Mouse (Mus musculus) heart, adult 2 months (tissue): Measurements from ENCODE around the gene Zfp365. TPM values are rescaled to one million over a fixed set of nuclear protein-coding genes. Genes with fewer than 3 reads are reported as not detected.
A peak's percentile ranks its signal among the peaks of the same experiment; 100 is the strongest.

Source experiments
- DNase-seq, 2 experiments: peaks; one replicate each; pipeline ENCODE4 v3.0.0; 2021
- H3K27ac ChIP-seq: fragments of 200-600 bp; 2 replicates; pipeline ENCODE4 v1.8.1; 2022
- H3K27me3 ChIP-seq: fragments of 200-500 bp; 2 replicates; pipeline ENCODE4 v1.6.1; 2012; ENCODE audit warnings: mild to moderate bottlenecking, low read length, inconsistent platforms, mixed read lengths; ENCODE audit not compliant: control insufficient read depth, insufficient read depth
- H3K36me3 ChIP-seq: fragments of 200-500 bp; 2 replicates; pipeline ENCODE4 v1.6.1; 2012; ENCODE audit warnings: low read length, inconsistent platforms; ENCODE audit not compliant: control insufficient read depth, insufficient read depth
- H3K4me1 ChIP-seq: fragments of 200-500 bp; 2 replicates; pipeline ENCODE4 v1.6.1; 2011; ENCODE audit warnings: low read length; ENCODE audit not compliant: control insufficient read depth, insufficient read depth
- H3K4me3 ChIP-seq: fragments of 200-600 bp; 2 replicates; pipeline ENCODE4 v1.8.1; 2022
- H3K79me2 ChIP-seq: fragments of 200-500 bp; replicated peaks from 2 replicates; pipeline ENCODE4 v1.6.1; 2012; ENCODE audit warnings: mild to moderate bottlenecking, inconsistent platforms, low read length, moderate library complexity, mixed read lengths; ENCODE audit not compliant: control insufficient read depth, insufficient read depth
- H3K9ac ChIP-seq: fragments of 200-500 bp; 2 replicates; pipeline ENCODE4 v1.6.1; 2012; ENCODE audit warnings: low read depth, mild to moderate bottlenecking, control low read depth, inconsistent platforms, low read length, mixed read lengths
- CTCF ChIP-seq: fragments of 200-600 bp; IDR thresholded peaks from 2 replicates; pipeline ENCODE4 v1.8.1; 2022; ENCODE audit warnings: antibody characterized with exemption, mild to moderate bottlenecking, moderate library complexity
- EP300 ChIP-seq: fragments of 200-500 bp; IDR thresholded peaks from 2 replicates; pipeline ENCODE4 v1.6.1; 2011; ENCODE audit warnings: low read depth, low read length, control low read depth; ENCODE audit not compliant: insufficient read depth
- POLR2A ChIP-seq: fragments of 200-500 bp; IDR thresholded peaks from 2 replicates; pipeline ENCODE4 v1.6.1; 2011; ENCODE audit warnings: mild to moderate bottlenecking, low read depth, low read length, control low read depth; ENCODE audit not compliant: insufficient read depth
- WGBS: fragments of 180-500 bp; shearing (Covaris S2); methylation state at CpG from one replicate; pipeline ENCODE4 v1.1.7; 2018; 5-methylcytosine and 5-hydroxymethylcytosine counted together
- intact Hi-C: fragments of 180-260 bp; cut with DNase I; formaldehyde crosslinking; loops from one replicate; pipeline ENCODE4 v1.15.1; 2025
- polyA plus RNA-seq: library from polyadenylated mRNA; depleted of rRNA; stranded (reverse); fragments of >200 nt; gene quantifications from 2 replicates; pipeline ENCODE4 v1.2.3, GENCODE M21; 2012
- total RNA-seq, 2 experiments: library from RNA; stranded (reverse); gene quantifications; 2 replicates each; pipeline ENCODE4 v1.2.3; 2021

Zfp365 gene
- total and polyA plus RNA-seq, 3 experiments = 0.34 to 0.66 (median 0.39) TPM

- Histone ChIP-seq H3K4me1 (no peaks in the 10 kb centered on the region), H3K27me3 (no peaks in the 10 kb centered on the region), H3K79me2 (no peaks in the 10 kb centered on the region), H3K4me3 (no peak overlapping the region), H3K9ac (no peak overlapping the region), H3K27ac (no peak overlapping the region), H3K36me3 (no peaks in the 10 kb centered on the region)
- 66% methylated on average over 12 of the region's 12 CpGs for WGBS
- no peak for DNase-seq
- TF ChIP-seq CTCF = no peak
- TF ChIP-seq POLR2A = no peak
- no peak for TF ChIP-seq EP300
- intact Hi-C loops = no loop called here
Observed at GRCm38 (mm10) chr10:67939546-67939945, 27.1 kb upstream of the Zfp365 start.

DNA sequence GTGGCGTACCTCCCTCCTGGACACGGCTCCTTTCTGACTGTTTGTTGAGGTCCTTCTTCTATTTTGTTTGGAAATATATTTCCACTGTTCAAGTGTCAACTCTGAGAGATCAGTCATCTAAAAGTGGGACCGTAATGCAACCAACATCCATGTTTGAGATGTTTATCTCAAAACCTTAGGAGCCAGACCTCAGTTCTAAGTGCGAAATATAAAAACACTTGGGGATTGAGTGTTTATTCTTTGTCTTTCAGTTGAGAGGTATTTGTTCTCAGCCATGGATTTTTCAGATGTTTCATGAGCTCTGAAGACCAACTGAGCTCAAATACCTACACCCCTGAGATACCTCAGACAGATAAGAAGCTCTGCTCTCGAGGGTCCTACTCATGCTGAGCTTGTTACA is 25.3 kb upstream of the Zfp365 start:
- H3K27me3 ChIP-seq = no peaks in the 10 kb centered on the region
- DNase-seq = no peak
- intact Hi-C loops = no loop called here
- TF ChIP-seq EP300 = no peak
- WGBS = 90% methylated on average over 5 of the region's 5 CpGs
- no peak overlapping the region for H3K4me3 ChIP-seq
- H3K4me1 ChIP-seq = no peaks in the 10 kb centered on the region
- no peak overlapping the region for H3K27ac ChIP-seq
- H3K36me3 ChIP-seq = no peaks in the 10 kb centered on the region
- H3K9ac ChIP-seq = no peak overlapping the region
- H3K79me2 ChIP-seq = no peaks in the 10 kb centered on the region

DNA sequence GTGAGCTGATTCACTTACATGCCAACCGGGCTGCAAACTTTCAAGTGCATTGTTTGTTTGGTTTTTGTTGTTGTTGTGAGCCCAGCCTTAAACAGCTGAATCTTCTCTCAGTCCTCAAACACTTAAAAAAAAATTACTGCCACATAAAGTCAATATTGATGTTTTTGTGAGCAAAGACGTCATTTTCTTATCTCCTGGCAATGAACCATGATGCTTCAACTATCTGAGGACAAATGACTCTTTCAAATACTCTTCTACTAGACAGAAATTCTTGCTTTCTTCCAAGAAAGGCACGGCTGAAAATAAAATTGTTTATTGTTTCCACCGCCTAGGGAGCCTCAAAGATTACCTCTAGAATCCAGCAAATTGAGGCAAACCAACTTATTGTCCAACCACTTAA is 24.5 kb upstream of the Zfp365 start:
- TF ChIP-seq POLR2A = no peak
- TF ChIP-seq EP300 = no peak
- no peak for TF ChIP-seq CTCF
- H3K4me1 ChIP-seq = no peaks in the 10 kb centered on the region
- H3K4me3 ChIP-seq = no peak overlapping the region
- intact Hi-C loops = no loop called here
- H3K27me3 ChIP-seq = no peaks in the 10 kb centered on the region
- H3K27ac ChIP-seq = no peak overlapping the region
- WGBS = 48% methylated on average over 4 of the region's 4 CpGs
- no peaks in the 10 kb centered on the region for H3K36me3 ChIP-seq
- no peak overlapping the region for H3K9ac ChIP-seq
- no peaks in the 10 kb centered on the region for H3K79me2 ChIP-seq
- no peak for DNase-seq

GRCm38 (mm10) chr10:67932780-67933179 is 20.3 kb upstream of the Zfp365 start:
- no peaks in the 10 kb centered on the region for H3K79me2 ChIP-seq
- H3K4me3 ChIP-seq = no peak overlapping the region
- H3K27me3 ChIP-seq = no peaks in the 10 kb centered on the region
- H3K27ac ChIP-seq = no peak overlapping the region
- no peak overlapping the region for H3K9ac ChIP-seq
- no peak for DNase-seq
- no peaks in the 10 kb centered on the region for H3K4me1 ChIP-seq
- TF ChIP-seq EP300 = no peak
- no peak for TF ChIP-seq CTCF
- TF ChIP-seq POLR2A = no peak
- intact Hi-C loops = no loop called here
- H3K36me3 ChIP-seq = no peaks in the 10 kb centered on the region
- WGBS = 79% methylated on average over 11 of the region's 11 CpGs

- Histone ChIP-seq H3K9ac (no peak overlapping the region), H3K79me2 (no peaks in the 10 kb centered on the region), H3K27me3 (no peaks in the 10 kb centered on the region), H3K4me3 (no peak overlapping the region), H3K4me1 (no peaks in the 10 kb centered on the region), H3K27ac (no peak overlapping the region), H3K36me3 (no peaks in the 10 kb centered on the region)
- intact Hi-C loops = no loop called here
- 0 out of 2 replicates have a peak, but pooled peaks have one; percentile 6 for TF ChIP-seq CTCF
- no peak for TF ChIP-seq EP300
- 88% methylated on average over 4 of the region's 4 CpGs for WGBS
- DNase-seq = no peak
Observed at GRCm38 (mm10) chr10:67931328-67931727, 18.9 kb upstream of the Zfp365 start.

- no peak overlapping the region for H3K27ac ChIP-seq
- H3K79me2 ChIP-seq = no peaks in the 10 kb centered on the region
- 71% methylated on average over 7 of the region's 7 CpGs for WGBS
- no peak overlapping the region for H3K4me3 ChIP-seq
- H3K36me3 ChIP-seq = no peaks in the 10 kb centered on the region
- H3K27me3 ChIP-seq = no peaks in the 10 kb centered on the region
- intact Hi-C loops = no loop called here
- no peak for TF ChIP-seq CTCF
- DNase-seq = no peak
- H3K9ac ChIP-seq = no peak overlapping the region
- no peaks in the 10 kb centered on the region for H3K4me1 ChIP-seq
Observed at GRCm38 (mm10) chr10:67928584-67928983, 16.1 kb upstream of the Zfp365 start.
